Mouse (Mus musculus) CH12.LX (cell line): ENCODE measurements around the gene Fpgs.

Experiments used
- CHD2 ChIP-seq: IDR thresholded peaks from 2 replicates; pipeline ENCODE4 v1.6.1; 2011; ENCODE audit warnings: low read length, improper control_type of control experiment
- CTCF ChIP-seq, 2 experiments: IDR thresholded peaks in 1 of 2; conservative IDR thresholded peaks in 1 of 2; 2 replicates each; pipeline ENCODE4 v1.5.1; 2011 to 2012; ENCODE audit warnings: low read depth in 2 of 2, low read length in 2 of 2, improper control_type of control experiment in 1 of 2, inconsistent platforms in 1 of 2, mild to moderate bottlenecking in 1 of 2, moderate library complexity in 1 of 2
- EP300 ChIP-seq: IDR thresholded peaks from 2 replicates; pipeline ENCODE4 v1.6.1; 2011; ENCODE audit warnings: low read length, improper control_type of control experiment
- GABPA ChIP-seq: IDR thresholded peaks from 2 replicates; pipeline ENCODE4 v1.6.1; 2012; ENCODE audit warnings: low read depth, low read length, improper control_type of control experiment, inconsistent platforms; ENCODE audit not compliant: insufficient replicate concordance
- HCFC1 ChIP-seq: IDR thresholded peaks from 2 replicates; pipeline ENCODE4 v1.6.1; 2012; ENCODE audit warnings: low read depth, mild to moderate bottlenecking, inconsistent platforms, low read length, improper control_type of control experiment
- JUND ChIP-seq: conservative IDR thresholded peaks from 2 replicates; pipeline ENCODE4 v1.6.1; 2011; ENCODE audit warnings: low read depth, low read length, improper control_type of control experiment
- POLR2A ChIP-seq: IDR thresholded peaks from 2 replicates; pipeline ENCODE4 v1.6.1; 2011; ENCODE audit warnings: low read depth, mild to moderate bottlenecking, improper control_type of control experiment, low read length
- UBTF ChIP-seq: IDR thresholded peaks from 2 replicates; pipeline ENCODE4 v1.6.1; 2012; ENCODE audit warnings: low read depth, mild to moderate bottlenecking, inconsistent platforms, low read length, improper control_type of control experiment, moderate library complexity
- ZNF384 ChIP-seq: IDR thresholded peaks from 2 replicates; pipeline ENCODE4 v1.6.1; 2012; ENCODE audit warnings: low read depth, low read length, improper control_type of control experiment, inconsistent platforms

GRCm38 (mm10) chr2:32692496-32692895 lies 11.4 kb downstream of the Fpgs start:
- no peak for TF ChIP-seq UBTF
- TF ChIP-seq EP300: no peak
- no peak for TF ChIP-seq POLR2A
- no peak for TF ChIP-seq JUND
- no peak for TF ChIP-seq HCFC1
- no peak for TF ChIP-seq CHD2
- TF ChIP-seq CTCF (conservative IDR thresholded peaks at IDR 0.05 in 1 of 2, IDR thresholded peaks at IDR 0.05 in 1 of 2; ENCODE audit: low read depth in 2 of 2, low read length in 2 of 2): no peak
- TF ChIP-seq GABPA: no peak
- TF ChIP-seq ZNF384: no peak
